Mouse (Mus musculus): ENCODE measurements around the gene Rnase9. TPM values are rescaled to one million over a fixed set of nuclear protein-coding genes. Genes with fewer than 3 reads are reported as not detected.

The Rnase9 gene
- polyA plus RNA-seq (2012; rRNA removed): not detected in 2 replicates

- DNase-seq (ENCODE audit: low spot score): no peak
These were observed at the start of gene Rnase9 for GRCm38 (mm10) chr14:51041769-51042168. Gene Rnase9 (minus strand): TSS chr14:51041869.

- DNase-seq (ENCODE audit: low spot score): peak; percentile 80
These were observed 48.6 kb upstream of the Rnase9 start for GRCm38 (mm10) chr14:51090077-51090781.

- no peak for DNase-seq (ENCODE audit: low spot score)
These were observed 48.0 kb upstream of the Rnase9 start for GRCm38 (mm10) chr14:51089674-51090076.

GRCm38 (mm10) chr14:51088970-51089673 lies 47.5 kb upstream of the Rnase9 start:
- DNase-seq (ENCODE audit: low spot score): peak; percentile 91

- peak; percentile 65 for DNase-seq (ENCODE audit: low spot score)
These were observed 46.7 kb upstream of the Rnase9 start for GRCm38 (mm10) chr14:51088166-51088969.

GRCm38 (mm10) chr14:51087762-51088161 lies 46.1 kb upstream of the Rnase9 start:
- no peak for DNase-seq (ENCODE audit: low spot score)

- DNase-seq (ENCODE audit: low spot score): no peak
These were observed 44.2 kb upstream of the Rnase9 start for GRCm38 (mm10) chr14:51085911-51086310.

- DNase-seq (ENCODE audit: low spot score): no peak
These were observed 43.4 kb upstream of the Rnase9 start for GRCm38 (mm10) chr14:51085086-51085485.

GRCm38 (mm10) chr14:51083805-51084204 lies 42.1 kb upstream of the Rnase9 start:
- DNase-seq (ENCODE audit: low spot score): no peak

GRCm38 (mm10) chr14:51082599-51083581 lies 41.2 kb upstream of the Rnase9 start:
- peak; percentile 52 for DNase-seq (ENCODE audit: low spot score)

GRCm38 (mm10) chr14:51081035-51081434 lies 39.4 kb upstream of the Rnase9 start:
- no peak for DNase-seq (ENCODE audit: low spot score)

GRCm38 (mm10) chr14:51079180-51079579 lies 37.5 kb upstream of the Rnase9 start:
- DNase-seq (ENCODE audit: low spot score): no peak

- no peak for DNase-seq (ENCODE audit: low spot score)
These were observed 32.7 kb upstream of the Rnase9 start, which contains the start of gene Olfr750 for GRCm38 (mm10) chr14:51074335-51074734. Gene Olfr750 (minus strand): TSS chr14:51074435.

GRCm38 (mm10) chr14:51069617-51070016 lies 27.9 kb upstream of the Rnase9 start:
- no peak for DNase-seq (ENCODE audit: low spot score)

- no peak for DNase-seq (ENCODE audit: low spot score)
These were observed 27.3 kb upstream of the Rnase9 start for GRCm38 (mm10) chr14:51068956-51069355.

GRCm38 (mm10) chr14:51060761-51061160 lies 19.1 kb upstream of the Rnase9 start:
- no peak for DNase-seq (ENCODE audit: low spot score)

GRCm38 (mm10) chr14:51057401-51057831 lies 15.7 kb upstream of the Rnase9 start, which contains the start of gene Rnase12:
Gene Rnase12 (minus strand): TSS chr14:51057661.
- DNase-seq (ENCODE audit: low spot score): no peak

- DNase-seq (ENCODE audit: low spot score): no peak
These were observed 12.9 kb upstream of the Rnase9 start for GRCm38 (mm10) chr14:51054243-51055237.

- no peak for DNase-seq (ENCODE audit: low spot score)
These were observed 11.5 kb upstream of the Rnase9 start for GRCm38 (mm10) chr14:51053176-51053575.

GRCm38 (mm10) chr14:51051941-51052340 lies 10.3 kb upstream of the Rnase9 start:
- no peak for DNase-seq (ENCODE audit: low spot score)
